Mouse (Mus musculus): ENCODE measurements around the gene Zfp513.

DNA sequence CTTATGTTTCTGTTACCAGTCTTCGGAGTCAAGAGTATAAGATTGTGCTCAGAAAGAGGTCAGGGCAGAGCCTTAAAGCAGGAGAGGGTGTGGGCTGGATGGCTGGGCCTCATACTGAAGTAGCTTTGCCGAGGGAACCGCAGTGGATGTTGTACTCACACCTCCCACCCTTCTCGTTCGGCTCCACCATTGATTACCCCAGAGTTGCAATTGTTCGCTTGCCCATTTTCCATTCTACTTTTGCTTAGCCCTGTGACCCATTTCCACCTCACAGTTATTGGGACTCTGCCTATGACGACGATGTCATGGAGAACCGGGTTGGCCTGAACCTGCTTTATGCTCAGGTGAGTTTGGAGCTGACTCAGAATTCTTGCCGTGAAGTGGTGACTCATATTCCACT lies 5.9 kb downstream of the Zfp513 start:
- no peak for TF ChIP-seq POLR2A (IDR thresholded peaks at IDR 0.05; ENCODE audit: low read depth, low read length)
- TF ChIP-seq CTCF (IDR thresholded peaks at IDR 0.05; ENCODE audit: extremely low read depth, insufficient read length, insufficient replicate concordance, low read depth, low read length): no peak
